Mouse (Mus musculus): ENCODE results near the gene Parp16.

GRCm38 (mm10) chr9:65275810-65276530 is 80.8 kb downstream of the Parp16 start:
- no peak for TF ChIP-seq CTCF (IDR thresholded peaks at IDR 0.05; ENCODE audit: control insufficient read depth, insufficient read depth, low read length)
- TF ChIP-seq POLR2A (IDR thresholded peaks at IDR 0.05; ENCODE audit: borderline replicate concordance, control insufficient read depth, low read depth, low read length): no peak

Measured in bone marrow, adult 2 months (tissue).